Mouse (Mus musculus): Measurements from ENCODE around the gene Ccnb1ip1. TPM values are rescaled to one million over a fixed set of nuclear protein-coding genes. Genes with fewer than 3 reads are reported as not detected.

Gene Ccnb1ip1
- polyA plus RNA-seq, 1 experiment from 2014 or later, result not detected

GRCm38 (mm10) chr14:50795261-50795935 lies 12.1 kb downstream of the Ccnb1ip1 start:
- Histone ChIP-seq H3K36me3 (replicated peaks; ENCODE audit: insufficient read depth, low read length) (no peaks in the 10 kb centered on the region), H3K4me2 (ENCODE audit: low read depth, low read length) (no peak overlapping the region), H3K9me3 (ENCODE audit: low read length) (no peaks in the 10 kb centered on the region), H3K9ac (replicated peaks) (no peak overlapping the region), H3K4me3 (ENCODE audit: low read depth, low read length) (no peak overlapping the region), H3K27me3 (ENCODE audit: insufficient read depth, low read length) (no peaks in the 10 kb centered on the region), H3K4me1 (ENCODE audit: insufficient read depth) (no peaks in the 10 kb centered on the region), H3K27ac (ENCODE audit: low read depth) (no peak overlapping the region)
- TF ChIP-seq CTCF (IDR thresholded peaks at IDR 0.05; ENCODE audit: low read depth), result no peak
- no peak for TF ChIP-seq EP300 (IDR thresholded peaks at IDR 0.05; ENCODE audit: low read depth)
- DNase-seq, result no peak
- 89% methylated on average over 24 of the region's 24 CpGs for WGBS (ENCODE audit: insufficient replicate concordance)
- ATAC-seq, result no peak

DNA sequence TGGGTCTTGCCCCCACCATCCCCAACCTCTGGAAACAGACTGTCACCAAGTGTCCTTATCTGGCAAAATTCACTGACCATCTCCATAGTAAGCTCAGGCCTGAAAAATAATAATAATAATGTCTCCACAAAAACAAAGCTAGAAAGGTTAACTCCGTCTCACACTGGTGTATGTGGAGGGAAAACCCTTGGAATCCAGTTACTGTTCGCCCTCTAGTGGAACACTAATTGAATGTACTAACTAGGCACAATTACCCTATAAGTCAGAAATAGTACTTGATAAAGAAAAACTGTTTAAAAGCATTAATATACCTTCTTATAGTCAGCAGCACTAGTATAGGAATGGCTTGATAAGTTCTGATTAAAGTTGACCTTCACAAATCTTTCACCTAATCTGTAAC lies 19.4 kb downstream of the Ccnb1ip1 start:
- Histone ChIP-seq H3K27ac (ENCODE audit: low read depth) (no peak overlapping the region), H3K9ac (replicated peaks) (no peak overlapping the region), H3K4me3 (ENCODE audit: low read depth, low read length) (no peak overlapping the region), H3K4me1 (ENCODE audit: insufficient read depth) (peaks cover 6% of the 10 kb centered on the region), H3K4me2 (ENCODE audit: low read depth, low read length) (no peak overlapping the region), H3K27me3 (ENCODE audit: insufficient read depth, low read length) (no peaks in the 10 kb centered on the region), H3K36me3 (replicated peaks; ENCODE audit: insufficient read depth, low read length) (no peaks in the 10 kb centered on the region), H3K9me3 (ENCODE audit: low read length) (no peaks in the 10 kb centered on the region)
- ATAC-seq (no peak), DNase-seq (no peak)
- TF ChIP-seq CTCF (IDR thresholded peaks at IDR 0.05; ENCODE audit: low read depth), result peak; percentile 60
- no peak for TF ChIP-seq EP300 (IDR thresholded peaks at IDR 0.05; ENCODE audit: low read depth)
- 17% methylated on average over 2 of the region's 2 CpGs for WGBS (ENCODE audit: insufficient replicate concordance)

GRCm38 (mm10) chr14:50785251-50785637 lies 22.3 kb downstream of the Ccnb1ip1 start, which contains the start of gene Ttc5:
Gene Ttc5 (minus strand): TSS chr14:50785519.
- H3K36me3 ChIP-seq (replicated peaks; ENCODE audit: insufficient read depth, low read length), result 0 out of 2 replicates have a peak, but pooled peaks cover 3% of the 10 kb centered on the region
- peak within 1 kb of the TSS; percentile 77 for H3K4me2 ChIP-seq (ENCODE audit: low read depth, low read length)
- no peak for TF ChIP-seq EP300 (IDR thresholded peaks at IDR 0.05; ENCODE audit: low read depth)
- peak; percentile 97 for TF ChIP-seq CTCF (IDR thresholded peaks at IDR 0.05; ENCODE audit: low read depth)
- H3K27ac ChIP-seq (ENCODE audit: low read depth), result peak within 1 kb of the TSS; percentile 80
- no peaks in the 10 kb centered on the region for H3K9me3 ChIP-seq (ENCODE audit: low read length)
- peaks cover 6% of the 10 kb centered on the region for H3K4me1 ChIP-seq (ENCODE audit: insufficient read depth)
- ATAC-seq, result peak; percentile 99
- H3K9ac ChIP-seq (replicated peaks), result peak within 1 kb of the TSS; percentile 75
- under 1% methylated on average over 21 of the region's 21 CpGs for WGBS (ENCODE audit: insufficient replicate concordance)
- DNase-seq, result peak; percentile 95
- H3K27me3 ChIP-seq (ENCODE audit: insufficient read depth, low read length), result no peaks in the 10 kb centered on the region
- peak within 1 kb of the TSS; percentile 94 for H3K4me3 ChIP-seq (ENCODE audit: low read depth, low read length)

DNA sequence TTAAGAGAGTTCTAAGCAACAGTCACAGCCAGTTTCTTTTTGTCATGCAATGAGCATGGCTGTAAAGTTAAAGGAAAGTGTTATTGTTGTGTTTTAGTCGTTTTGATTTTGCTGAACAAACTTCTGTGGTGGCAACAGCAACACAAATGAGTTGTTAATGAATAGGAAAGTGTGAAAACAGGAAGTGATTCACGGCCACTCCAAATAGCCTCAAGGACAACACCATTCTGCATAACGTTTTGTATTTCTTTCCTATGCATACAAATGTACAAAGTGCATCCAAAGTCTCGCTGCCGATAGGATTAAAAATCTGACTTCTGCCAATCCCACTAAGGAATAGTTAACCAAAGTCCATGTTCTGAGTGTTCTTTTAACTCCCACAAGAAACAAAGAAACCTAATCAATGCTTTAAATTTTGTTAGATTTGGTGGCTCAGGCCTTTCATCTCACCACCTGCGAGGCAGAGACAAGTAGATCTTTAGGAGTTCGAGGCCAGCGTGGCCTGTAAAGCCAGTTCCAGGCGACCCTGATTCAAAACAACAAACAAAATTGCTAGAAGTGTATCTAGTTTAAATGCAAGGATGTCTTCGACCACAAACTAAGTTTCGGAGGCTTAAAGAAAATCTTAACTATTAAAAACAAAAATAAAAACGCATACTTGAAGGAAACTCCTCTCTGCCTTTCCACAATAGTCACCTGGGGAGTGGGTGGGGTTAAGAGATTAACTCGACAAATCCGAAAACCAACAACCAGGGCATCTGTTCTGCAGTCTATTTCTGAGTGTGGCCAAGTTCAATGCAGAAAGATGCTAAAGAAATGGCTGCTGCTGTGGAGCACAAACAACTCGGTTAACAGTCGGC lies 22.9 kb downstream of the Ccnb1ip1 start:
- Histone ChIP-seq H3K27ac (ENCODE audit: low read depth) (peak overlapping the region; percentile 80), H3K27me3 (ENCODE audit: insufficient read depth, low read length) (no peaks in the 10 kb centered on the region), H3K4me3 (ENCODE audit: low read depth, low read length) (peak overlapping the region; percentile 94), H3K9ac (replicated peaks) (peak overlapping the region; percentile 75), H3K36me3 (replicated peaks; ENCODE audit: insufficient read depth, low read length) (0 out of 2 replicates have a peak, but pooled peaks cover 3% of the 10 kb centered on the region), H3K9me3 (ENCODE audit: low read length) (no peaks in the 10 kb centered on the region), H3K4me2 (ENCODE audit: low read depth, low read length) (peak overlapping the region; percentile 77), H3K4me1 (ENCODE audit: insufficient read depth) (peaks cover 6% of the 10 kb centered on the region)
- no peak for DNase-seq
- TF ChIP-seq CTCF (IDR thresholded peaks at IDR 0.05; ENCODE audit: low read depth) (no peak), EP300 (IDR thresholded peaks at IDR 0.05; ENCODE audit: low read depth) (no peak)
- 18% methylated on average over 16 of the region's 16 CpGs for WGBS (ENCODE audit: insufficient replicate concordance)
- ATAC-seq, result no peak; the same call in 1 of the 2 replicates

DNA sequence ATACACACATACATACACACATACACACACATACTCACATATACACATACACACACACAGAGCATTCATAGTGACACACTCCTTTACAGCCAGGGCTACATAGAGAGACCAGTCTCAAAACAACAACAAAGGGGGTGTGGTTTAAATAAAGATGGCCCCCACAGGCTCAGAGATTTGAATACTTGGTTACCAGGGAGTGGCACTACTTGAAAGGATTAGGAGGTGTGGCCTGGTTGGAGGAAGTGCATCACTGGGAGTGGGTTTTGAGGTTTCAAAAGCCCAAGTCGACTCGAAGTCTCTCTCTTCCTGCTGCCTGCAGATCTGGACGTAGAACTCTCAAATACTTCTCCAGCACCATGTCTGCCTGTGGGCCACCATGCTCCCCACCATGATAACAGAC lies 25.4 kb downstream of the Ccnb1ip1 start:
- peaks cover 6% of the 10 kb centered on the region for H3K4me1 ChIP-seq (ENCODE audit: insufficient read depth)
- 63% methylated on average over 3 of the region's 3 CpGs for WGBS (ENCODE audit: insufficient replicate concordance)
- no peak overlapping the region for H3K4me2 ChIP-seq (ENCODE audit: low read depth, low read length)
- no peaks in the 10 kb centered on the region for H3K27me3 ChIP-seq (ENCODE audit: insufficient read depth, low read length)
- H3K36me3 ChIP-seq (replicated peaks; ENCODE audit: insufficient read depth, low read length), result peaks cover 5% of the 10 kb centered on the region; the same call in 1 of the 2 replicates
- no peak overlapping the region for H3K4me3 ChIP-seq (ENCODE audit: low read depth, low read length)
- H3K9ac ChIP-seq (replicated peaks), result no peak overlapping the region
- no peak for ATAC-seq
- no peak for TF ChIP-seq CTCF (IDR thresholded peaks at IDR 0.05; ENCODE audit: low read depth)
- no peaks in the 10 kb centered on the region for H3K9me3 ChIP-seq (ENCODE audit: low read length)
- H3K27ac ChIP-seq (ENCODE audit: low read depth), result no peak overlapping the region
- no peak for DNase-seq

DNA sequence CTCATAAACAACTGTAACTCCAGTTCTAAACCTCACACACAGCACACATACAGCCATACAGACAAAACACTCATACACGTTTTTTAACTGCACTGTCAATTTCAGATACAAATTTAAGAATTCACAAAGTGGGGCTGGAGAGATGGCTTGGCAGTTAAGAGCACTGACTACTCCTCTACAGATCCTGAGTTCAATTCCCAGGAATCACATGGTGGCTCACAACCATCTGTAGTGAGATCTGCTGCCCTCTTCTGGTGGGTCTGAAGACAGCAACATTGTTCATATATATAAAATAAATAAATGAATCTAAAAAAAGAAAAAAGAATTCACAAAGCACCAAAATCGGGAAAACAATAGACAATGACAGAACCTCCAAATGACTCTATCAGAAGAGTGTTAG lies 36.2 kb downstream of the Ccnb1ip1 start:
- 74% methylated on average over 2 of the region's 2 CpGs for WGBS (ENCODE audit: insufficient replicate concordance)
- H3K4me3 ChIP-seq (ENCODE audit: low read depth, low read length), result no peak overlapping the region
- no peaks in the 10 kb centered on the region for H3K27me3 ChIP-seq (ENCODE audit: insufficient read depth, low read length)
- no peak overlapping the region for H3K4me2 ChIP-seq (ENCODE audit: low read depth, low read length)
- H3K9ac ChIP-seq (replicated peaks), result no peak overlapping the region
- TF ChIP-seq CTCF (IDR thresholded peaks at IDR 0.05; ENCODE audit: low read depth) (peak; percentile 44), EP300 (IDR thresholded peaks at IDR 0.05; ENCODE audit: low read depth) (no peak)
- H3K27ac ChIP-seq (ENCODE audit: low read depth), result no peak overlapping the region
- DNase-seq (no peak), ATAC-seq (no peak)
- peaks cover 54% of the 10 kb centered on the region for H3K36me3 ChIP-seq (replicated peaks; ENCODE audit: insufficient read depth, low read length)
- H3K4me1 ChIP-seq (ENCODE audit: insufficient read depth), result no peaks in the 10 kb centered on the region
- no peaks in the 10 kb centered on the region for H3K9me3 ChIP-seq (ENCODE audit: low read length)

Measured in liver, postnatal 0 days (tissue).